Mouse (Mus musculus): ENCODE results near the gene Agpat1.

DNA sequence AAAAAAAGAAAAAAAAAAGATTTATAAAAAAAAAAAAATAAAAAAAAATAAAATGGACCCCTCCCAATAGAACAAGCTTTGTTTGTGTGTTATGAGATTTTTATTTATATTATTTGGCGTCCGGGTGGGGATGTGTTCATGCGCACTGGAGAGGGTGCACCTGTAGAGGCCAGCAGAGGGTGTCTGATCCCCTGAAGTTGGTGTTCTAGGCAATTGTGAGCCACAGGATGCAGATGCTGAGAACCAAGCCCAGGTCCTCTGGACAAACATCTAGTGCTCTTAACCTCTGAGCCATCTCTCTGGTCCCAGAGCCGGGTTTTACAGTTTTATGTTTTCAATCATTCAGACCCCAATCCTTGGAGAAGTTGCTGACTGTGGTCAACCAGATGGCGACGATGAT is 43.6 kb upstream of the Agpat1 start:
- TF ChIP-seq CTCF (IDR thresholded peaks at IDR 0.05; ENCODE audit: control insufficient read depth, insufficient read depth, insufficient replicate concordance, low read depth, low read length) (no peak), POLR2A (IDR thresholded peaks at IDR 0.05; ENCODE audit: control insufficient read depth, low read depth, low read length) (no peak)
